Mouse (Mus musculus) ES-E14 (cell line): Measurements from ENCODE around the gene Tmem95. TPM values are rescaled to one million over a fixed set of nuclear protein-coding genes. Genes with fewer than 3 reads are reported as not detected.

Experiments
- DNase-seq: peaks from one replicate; pipeline ENCODE4 v3.0.0-alpha.2; 2013; ENCODE audit warnings: low read depth, low spot score
- H3K27ac ChIP-seq: 2 replicates; pipeline ENCODE4 v1.5.1; 2012; ENCODE audit warnings: low read depth, mild to moderate bottlenecking, low read length, moderate library complexity, mixed read lengths; ENCODE audit not compliant: poor library complexity, insufficient read depth, severe bottlenecking
- H3K36me3 ChIP-seq: 2 replicates; pipeline ENCODE4 v1.6.1; 2012; ENCODE audit warnings: mild to moderate bottlenecking, low read length, moderate library complexity, mixed read lengths; ENCODE audit not compliant: control insufficient read depth, poor library complexity, insufficient read depth, severe bottlenecking
- H3K4me1 ChIP-seq, 2 experiments: fragments of 150-350 bp in 1 of 2; sonication (generic) in 1 of 2; 2 replicates each; pipeline ENCODE4 v1.6.1; 2012; ENCODE audit warnings: low read length in 2 of 2, mild to moderate bottlenecking in 1 of 2, mixed read lengths in 1 of 2; ENCODE audit not compliant: control insufficient read depth in 2 of 2, insufficient read depth in 2 of 2, poor library complexity in 1 of 2
- H3K4me3 ChIP-seq, 2 experiments: fragments of 150-350 bp in 1 of 2; sonication (generic) in 1 of 2; 2 replicates each; pipeline ENCODE4 v1.5.1; 2012; ENCODE audit warnings: low read length in 2 of 2, low read depth in 1 of 2, mild to moderate bottlenecking in 1 of 2, mixed read lengths in 1 of 2; ENCODE audit not compliant: insufficient read depth in 1 of 2, poor library complexity in 1 of 2, severe bottlenecking in 1 of 2
- H3K9ac ChIP-seq: 2 replicates; pipeline ENCODE4 v1.6.1; 2012; ENCODE audit warnings: low read depth, mild to moderate bottlenecking, low read length, mixed read lengths; ENCODE audit not compliant: poor library complexity, insufficient read depth, severe bottlenecking
- H3K9me3 ChIP-seq: fragments of 150-350 bp; sonication (generic); 2 replicates; pipeline ENCODE4 v1.6.1; 2012; ENCODE audit warnings: low read depth, mild to moderate bottlenecking, low read length; ENCODE audit not compliant: control insufficient read depth, insufficient read depth
- CHD2 ChIP-seq: IDR thresholded peaks from 2 replicates; pipeline ENCODE4 v1.6.1; 2014; ENCODE audit warnings: mild to moderate bottlenecking, low read depth, low read length, inconsistent platforms
- HCFC1 ChIP-seq: IDR thresholded peaks from 2 replicates; pipeline ENCODE4 v1.6.1; 2012; ENCODE audit warnings: low read length, inconsistent platforms, borderline replicate concordance; ENCODE audit not compliant: insufficient read depth
- MAFK ChIP-seq: IDR thresholded peaks from 2 replicates; pipeline ENCODE4 v1.6.1; 2014; ENCODE audit warnings: mild to moderate bottlenecking, low read depth, low read length, inconsistent platforms; ENCODE audit not compliant: insufficient read depth
- ZC3H11A ChIP-seq: IDR thresholded peaks from 2 replicates; pipeline ENCODE4 v1.6.1; 2012; ENCODE audit warnings: low read depth, mild to moderate bottlenecking, inconsistent platforms, low read length, borderline replicate concordance
- ZNF384 ChIP-seq: IDR thresholded peaks from 2 replicates; pipeline ENCODE4 v1.6.1; 2012; ENCODE audit warnings: low read depth, low read length, inconsistent platforms
- in situ Hi-C, 2 experiments: fragments of 600-800 bp; cut with MboI; formaldehyde crosslinking; loops; one replicate each; pipeline ENCODE4 v1.15.1; 2025; ENCODE audit warnings: low sequenced_read_pairs in 2 of 2, inconsistent platforms in 1 of 2; ENCODE audit not compliant: unreplicated experiment in 2 of 2
- total RNA-seq: library from RNA; depleted of rRNA; stranded (reverse); fragments of 300-350 nt; gene quantifications from 2 replicates; pipeline ENCODE4 v1.2.3, GENCODE M21; 2012

The Tmem95 gene
- total RNA-seq, 1 experiment, result not detected

GRCm38 (mm10) chr11:69911701-69912100, 33.9 kb upstream of the Tmem95 start:
- no peak overlapping the region for H3K9ac ChIP-seq
- H3K36me3 ChIP-seq, result peaks cover 59% of the 10 kb centered on the region
- no peak for DNase-seq
- TF ChIP-seq CHD2, result no peak
- TF ChIP-seq HCFC1, result no peak
- TF ChIP-seq ZC3H11A, result no peak
- no peak for TF ChIP-seq ZNF384
- no peak for TF ChIP-seq MAFK
- H3K4me1 ChIP-seq, result peaks cover 0 to 7% of the 10 kb centered on the region in 2 experiments; a peak in 1 of 4 replicates
- no peaks in the 10 kb centered on the region for H3K9me3 ChIP-seq
- in situ Hi-C loops, result no loop called here
- H3K27ac ChIP-seq, result no peak overlapping the region
- no peak overlapping the region for H3K4me3 ChIP-seq

GRCm38 (mm10) chr11:69910781-69911560, 33.2 kb upstream of the Tmem95 start:
- in situ Hi-C loops, result no loop called here
- TF ChIP-seq MAFK, result no peak
- TF ChIP-seq ZNF384, result no peak
- TF ChIP-seq ZC3H11A, result no peak
- no peak for TF ChIP-seq CHD2
- H3K36me3 ChIP-seq, result peaks cover 59% of the 10 kb centered on the region
- DNase-seq, result no peak
- no peak overlapping the region for H3K4me3 ChIP-seq
- no peak overlapping the region for H3K9ac ChIP-seq
- no peak overlapping the region for H3K27ac ChIP-seq
- H3K4me1 ChIP-seq, result peaks cover 0 to 7% of the 10 kb centered on the region in 2 experiments; a peak in 1 of 4 replicates
- no peaks in the 10 kb centered on the region for H3K9me3 ChIP-seq

- in situ Hi-C loops, result no loop called here
- TF ChIP-seq ZC3H11A (no peak), ZNF384 (no peak), CHD2 (no peak), HCFC1 (no peak), MAFK (no peak)
- Histone ChIP-seq H3K9me3 (no peaks in the 10 kb centered on the region), H3K4me3 (no peak overlapping the region), H3K9ac (no peak overlapping the region), H3K27ac (no peak overlapping the region), H3K36me3 (peaks cover 62% of the 10 kb centered on the region), H3K4me1 (peaks cover 0 to 3% of the 10 kb centered on the region in 2 experiments; a peak in 1 of 4 replicates)
- DNase-seq, result no peak
These were observed 32.4 kb upstream of the Tmem95 start for GRCm38 (mm10) chr11:69910177-69910576.

GRCm38 (mm10) chr11:69909174-69909573, 31.4 kb upstream of the Tmem95 start:
- DNase-seq, result no peak
- TF ChIP-seq MAFK (no peak), HCFC1 (no peak), CHD2 (no peak), ZC3H11A (no peak), ZNF384 (no peak)
- H3K4me1 ChIP-seq, result peaks cover 0 to 3% of the 10 kb centered on the region in 2 experiments; a peak in 1 of 4 replicates
- H3K9me3 ChIP-seq, result no peaks in the 10 kb centered on the region
- H3K36me3 ChIP-seq, result peaks cover 65% of the 10 kb centered on the region
- H3K27ac ChIP-seq, result no peak overlapping the region
- no peak overlapping the region for H3K4me3 ChIP-seq
- in situ Hi-C loops, result no loop called here
- H3K9ac ChIP-seq, result no peak overlapping the region
